Mouse (Mus musculus): ENCODE results near the gene Bax. TPM values are rescaled to one million over a fixed set of nuclear protein-coding genes. Genes with fewer than 3 reads are reported as not detected.
A peak's percentile ranks its signal among the peaks of the same experiment; 100 is the strongest.

Gene Bax
- total and polyA plus RNA-seq, 3 experiments: 105 to 778 (median 205) TPM

DNA sequence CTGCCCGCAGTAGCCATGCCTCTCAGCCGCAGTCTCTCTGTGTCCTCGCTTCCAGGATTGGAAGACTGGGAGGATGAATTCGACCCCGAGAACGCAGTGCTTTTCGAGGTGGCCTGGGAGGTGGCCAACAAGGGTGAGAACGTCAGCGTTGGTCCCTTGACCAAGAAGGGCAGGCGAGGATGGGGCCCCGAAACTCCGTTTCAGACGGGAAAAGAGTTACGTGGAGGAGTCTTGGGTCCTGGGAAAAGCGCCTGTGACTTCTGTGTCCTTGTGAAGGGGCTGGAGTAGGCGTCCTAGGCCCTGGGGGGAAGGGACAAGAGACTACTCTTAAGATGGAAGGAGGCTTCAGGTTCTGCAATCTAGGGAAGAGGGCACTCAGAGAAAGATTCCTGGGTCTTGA lies 31.7 kb downstream of the Bax start:
- Histone ChIP-seq H3K4me3 (ENCODE audit: control insufficient read depth in 1 of 2, insufficient read depth in 1 of 2, low read depth in 2 of 2, low read length in 2 of 2) (peak overlapping the region; percentile 79 to 90), H3K79me2 (ENCODE audit: control insufficient read depth, insufficient read depth, low read length, poor library complexity) (peaks cover 47% of the 10 kb centered on the region), H3K27me3 (ENCODE audit: control insufficient read depth in 1 of 2, insufficient read depth in 2 of 2, low read length in 2 of 2) (no peaks in the 10 kb centered on the region), H3K36me3 (ENCODE audit: control insufficient read depth in 1 of 2, insufficient read depth in 2 of 2, low read length in 2 of 2) (peaks cover 6 to 8% of the 10 kb centered on the region in 2 experiments; a peak in 3 of 4 replicates), H3K9ac (ENCODE audit: control insufficient read depth, low read depth, low read length, poor library complexity, severe bottlenecking) (peak overlapping the region; percentile 86), H3K27ac (ENCODE audit: control insufficient read depth, low read depth, low read length) (peak overlapping the region; percentile 47), H3K4me1 (ENCODE audit: control insufficient read depth in 1 of 2, insufficient read depth in 2 of 2, low read length in 2 of 2) (peaks cover 0 to 9% of the 10 kb centered on the region in 2 experiments; a peak in 3 of 4 replicates), H3K9me3 (replicated peaks; ENCODE audit: insufficient read depth, low read length) (no peaks in the 10 kb centered on the region)
- DNase-seq (ENCODE audit: low read depth, low spot score): peak; percentile 62
- TF ChIP-seq SIN3A (IDR thresholded peaks at IDR 0.05; ENCODE audit: low read length) (no peak), CHD1 (IDR thresholded peaks at IDR 0.05; ENCODE audit: low read depth, low read length) (0 out of 2 replicates have a peak, but pooled peaks have one; percentile 41)

DNA sequence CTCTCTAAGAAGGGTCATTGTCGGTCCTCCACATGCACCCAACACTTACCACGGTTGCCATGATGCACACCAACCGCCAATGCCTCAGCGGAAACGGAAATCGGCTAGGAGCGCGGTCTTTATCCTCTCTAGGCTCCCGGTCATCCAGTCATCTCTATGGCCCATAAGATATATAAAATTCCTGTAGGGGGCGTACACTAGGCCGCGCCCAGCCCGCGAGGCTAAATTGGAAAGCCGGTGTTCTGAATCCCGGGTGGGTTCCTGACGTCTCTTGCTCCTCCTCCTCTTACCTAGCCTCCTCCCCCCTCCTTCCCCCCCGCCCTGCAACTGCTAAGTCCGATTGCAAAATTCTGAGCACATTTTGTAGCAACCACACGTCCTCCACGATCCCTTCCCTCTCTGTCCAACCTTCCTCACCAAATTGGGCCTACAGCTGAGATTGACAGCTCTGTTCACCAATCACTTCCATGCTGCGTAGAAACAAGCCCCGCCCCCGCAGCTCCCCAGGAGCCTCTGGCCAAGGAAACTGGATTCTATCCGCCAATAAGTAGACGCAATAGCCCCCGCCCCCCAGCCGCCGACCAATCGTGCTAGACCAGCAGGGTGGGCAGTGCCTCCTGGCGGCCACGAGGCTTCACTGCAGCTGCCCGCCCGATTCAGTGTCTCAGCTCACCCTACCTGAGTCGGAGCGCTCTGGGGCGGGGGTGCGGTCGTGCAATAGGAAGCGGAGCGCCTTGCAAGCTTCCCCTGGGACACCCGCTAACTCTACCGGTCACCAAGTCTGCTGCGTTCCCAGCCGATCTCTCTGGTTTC lies 32.3 kb downstream of the Bax start, which contains the start of gene Gys1:
Gys1 (plus strand) TSS at position 642 of the 813 bp plus-strand sequence.
- DNase-seq (ENCODE audit: low read depth, low spot score): peak; percentile 100
- Histone ChIP-seq H3K4me3 (ENCODE audit: control insufficient read depth in 1 of 2, insufficient read depth in 1 of 2, low read depth in 2 of 2, low read length in 2 of 2) (peak within 1 kb of the TSS; percentile 90 to 97), H3K9me3 (replicated peaks; ENCODE audit: insufficient read depth, low read length) (no peaks in the 10 kb centered on the region), H3K79me2 (ENCODE audit: control insufficient read depth, insufficient read depth, low read length, poor library complexity) (peaks cover 50% of the 10 kb centered on the region), H3K4me1 (ENCODE audit: control insufficient read depth in 1 of 2, insufficient read depth in 2 of 2, low read length in 2 of 2) (peaks cover 0 to 9% of the 10 kb centered on the region in 2 experiments; a peak in 3 of 4 replicates), H3K27me3 (ENCODE audit: control insufficient read depth in 1 of 2, insufficient read depth in 2 of 2, low read length in 2 of 2) (no peaks in the 10 kb centered on the region), H3K9ac (ENCODE audit: control insufficient read depth, low read depth, low read length, poor library complexity, severe bottlenecking) (peak within 1 kb of the TSS; percentile 97), H3K27ac (ENCODE audit: control insufficient read depth, low read depth, low read length) (peak within 1 kb of the TSS; percentile 90), H3K36me3 (ENCODE audit: control insufficient read depth in 1 of 2, insufficient read depth in 2 of 2, low read length in 2 of 2) (peaks cover 8% of the 10 kb centered on the region in 2 experiments; a peak in 3 of 4 replicates)
- TF ChIP-seq GATA1 (IDR thresholded peaks at IDR 0.05; ENCODE audit: low read depth, low read length) (0 out of 2 replicates have a peak, but pooled peaks have one; percentile 3), ETS1 (IDR thresholded peaks at IDR 0.05; ENCODE audit: low read depth, low read length) (peak; percentile 43; the same call in 1 of the 2 replicates), POLR2AphosphoS5 (IDR thresholded peaks at IDR 0.05; ENCODE audit: borderline replicate concordance, low read depth, low read length) (no peak), ZMIZ1 (IDR thresholded peaks at IDR 0.05; ENCODE audit: low read depth, low read length) (peak; percentile 76), EP300 (IDR thresholded peaks at IDR 0.05; ENCODE audit: low read depth in 1 of 2, low read length in 2 of 2) (peak in 1 of 2 experiments; percentile 62; a peak in 2 of 4 replicates), E2F4 (IDR thresholded peaks at IDR 0.05; ENCODE audit: borderline replicate concordance, low read depth, low read length) (no peak), MEF2A (IDR thresholded peaks at IDR 0.05; ENCODE audit: extremely low read depth, insufficient replicate concordance, low read depth, low read length, poor library complexity, severe bottlenecking) (no peak), GABPA (IDR thresholded peaks at IDR 0.05; ENCODE audit: low read depth, low read length) (peak; percentile 52; the same call in 1 of the 2 replicates), TCF12 (IDR thresholded peaks at IDR 0.05; ENCODE audit: low read depth, low read length) (peak; percentile 62), HCFC1 (IDR thresholded peaks at IDR 0.05; ENCODE audit: low read depth, low read length) (peak; percentile 92), SMC3 (IDR thresholded peaks at IDR 0.05; ENCODE audit: low read depth, low read length) (peak; percentile 51), MYC (IDR thresholded peaks at IDR 0.05; ENCODE audit: low read depth, low read length) (peak; percentile 98), MAX (IDR thresholded peaks at IDR 0.05; ENCODE audit: low read length) (peak; percentile 91), MYB (IDR thresholded peaks at IDR 0.05; ENCODE audit: low read depth, low read length) (peak; percentile 91), BHLHE40 (IDR thresholded peaks at IDR 0.05; ENCODE audit: borderline replicate concordance, low read depth, low read length) (peak; percentile 25; the same call in 1 of the 2 replicates), SIN3A (IDR thresholded peaks at IDR 0.05; ENCODE audit: low read length) (peak; percentile 98), ZC3H11A (IDR thresholded peaks at IDR 0.05; ENCODE audit: low read depth, low read length) (0 out of 2 replicates have a peak, but pooled peaks have one; percentile 9), USF2 (IDR thresholded peaks at IDR 0.05; ENCODE audit: borderline replicate concordance in 1 of 2, insufficient read depth in 1 of 2, low read depth in 1 of 2, low read length in 2 of 2) (no peak), TAL1 (IDR thresholded peaks at IDR 0.05; ENCODE audit: low read length) (no peak), POLR2A (IDR thresholded peaks at IDR 0.05; ENCODE audit: control insufficient read depth in 1 of 2, insufficient read depth in 1 of 2, low read depth in 1 of 2, low read length in 2 of 2, poor library complexity in 1 of 2) (peak; percentile 62 to 79; a peak in 3 of 4 replicates), RAD21 (IDR thresholded peaks at IDR 0.05; ENCODE audit: low read depth, low read length) (peak; percentile 4), POLR2AphosphoS2 (IDR thresholded peaks at IDR 0.05; ENCODE audit: low read length) (peak; percentile 82), MXI1 (IDR thresholded peaks at IDR 0.05; ENCODE audit: low read depth, low read length) (peak; percentile 96), TBP (IDR thresholded peaks at IDR 0.05; ENCODE audit: low read depth, low read length) (peak; percentile 86), MAZ (IDR thresholded peaks at IDR 0.05; ENCODE audit: low read depth, low read length) (peak; percentile 82), CHD1 (IDR thresholded peaks at IDR 0.05; ENCODE audit: low read depth, low read length) (no peak; the same call in 1 of the 2 replicates), ELF1 (IDR thresholded peaks at IDR 0.05; ENCODE audit: low read depth, low read length) (peak; percentile 42), JUND (IDR thresholded peaks at IDR 0.05; ENCODE audit: low read depth, low read length) (no peak), NELFE (IDR thresholded peaks at IDR 0.05; ENCODE audit: low read depth, low read length) (peak; percentile 92)
